Mouse (Mus musculus): ENCODE results near the gene Ano6.

- TF ChIP-seq GATA1 (IDR thresholded peaks at IDR 0.05; ENCODE audit: borderline replicate concordance, low read length) (no peak), CTCF (IDR thresholded peaks at IDR 0.05; ENCODE audit: low read depth, low read length) (no peak)
These were observed 113.6 kb downstream of the Ano6 start for GRCm38 (mm10) chr15:95904247-95904646.
